Mouse (Mus musculus) limb, embryonic 15.5 days (tissue): ENCODE data around the gene Syne1. TPM values are rescaled to one million over a fixed set of nuclear protein-coding genes. Genes with fewer than 3 reads are reported as not detected.
A peak's percentile ranks its signal among the peaks of the same experiment; 100 is the strongest.

ENCODE experiments used
- ATAC-seq: fragments of 200-750 bp; cut with Nextera tagmentation; 2 replicates; pipeline ENCODE4 v1.8.0; 2017; ENCODE audit warnings: low read depth, moderate TSS enrichment; ENCODE audit not compliant: insufficient number of reproducible peaks, low FRiP score, low TSS enrichment
- H3K27ac ChIP-seq: fragments of 300-500 bp; sonication (generic); 2 replicates; pipeline ENCODE4 v1.5.1; 2015; ENCODE audit warnings: moderate library complexity, mild to moderate bottlenecking, inconsistent platforms
- H3K27me3 ChIP-seq: fragments of 300-500 bp; sonication (generic); 2 replicates; pipeline ENCODE4 v1.6.1; 2015; ENCODE audit warnings: inconsistent platforms
- H3K36me3 ChIP-seq: fragments of 300-500 bp; sonication (generic); 2 replicates; pipeline ENCODE4 v1.6.1; 2015; ENCODE audit warnings: inconsistent platforms
- H3K4me1 ChIP-seq: fragments of 300-500 bp; sonication (generic); 2 replicates; pipeline ENCODE4 v1.6.1; 2015; ENCODE audit warnings: inconsistent platforms
- H3K4me2 ChIP-seq: fragments of 300-500 bp; sonication (generic); 2 replicates; pipeline ENCODE4 v1.6.1; 2015; ENCODE audit warnings: mild to moderate bottlenecking, inconsistent platforms
- H3K4me3 ChIP-seq: fragments of 300-500 bp; sonication (generic); 2 replicates; pipeline ENCODE4 v1.5.1; 2015; ENCODE audit warnings: mild to moderate bottlenecking, inconsistent platforms
- H3K9ac ChIP-seq: fragments of 300-500 bp; sonication (generic); 2 replicates; pipeline ENCODE4 v1.6.1; 2015; ENCODE audit warnings: inconsistent platforms
- H3K9me3 ChIP-seq: fragments of 300-500 bp; sonication (generic); 2 replicates; pipeline ENCODE4 v1.6.1; 2016; ENCODE audit warnings: inconsistent platforms
- WGBS: fragments of 180-500 bp; shearing (Covaris S2); methylation state at CpG from one replicate; pipeline ENCODE4 v1.1.7; 2015; 5-methylcytosine and 5-hydroxymethylcytosine counted together
- polyA plus RNA-seq: library from polyadenylated mRNA; unstranded; fragments of >200 nt; fragmentation: Nextera tagmentation; extraction: Ambion mirVana; gene quantifications from 2 replicates; pipeline ENCODE4 v1.2.1, GENCODE M21; 2015

The Syne1 gene
- polyA plus RNA-seq, 1 experiment from 2014 or later: 7.6 TPM

- H3K27me3 ChIP-seq: no peaks in the 10 kb centered on the region
- H3K4me1 ChIP-seq: no peaks in the 10 kb centered on the region
- no peaks in the 10 kb centered on the region for H3K9me3 ChIP-seq
- ATAC-seq: no peak
- H3K4me3 ChIP-seq: no peak overlapping the region
- WGBS: 90% methylated on average over 8 of the region's 8 CpGs
- H3K36me3 ChIP-seq: peaks cover 23% of the 10 kb centered on the region
- no peak overlapping the region for H3K4me2 ChIP-seq
- H3K9ac ChIP-seq: no peak overlapping the region
- no peak overlapping the region for H3K27ac ChIP-seq
These were observed 322.2 kb downstream of the Syne1 start for GRCm38 (mm10) chr10:5229129-5229528.

- H3K9ac ChIP-seq: no peak overlapping the region
- 78% methylated on average over 20 of the region's 20 CpGs for WGBS
- H3K4me1 ChIP-seq: no peaks in the 10 kb centered on the region
- peaks cover 23% of the 10 kb centered on the region for H3K36me3 ChIP-seq
- no peak overlapping the region for H3K4me2 ChIP-seq
- H3K4me3 ChIP-seq: no peak overlapping the region
- H3K27ac ChIP-seq: no peak overlapping the region
- no peak for ATAC-seq
- H3K27me3 ChIP-seq: no peaks in the 10 kb centered on the region
- H3K9me3 ChIP-seq: no peaks in the 10 kb centered on the region
These were observed 323.7 kb downstream of the Syne1 start for GRCm38 (mm10) chr10:5227395-5228076.

- WGBS: 52% methylated on average over 1 of the region's 1 CpGs
- no peak for ATAC-seq
These were observed 335.3 kb downstream of the Syne1 start for GRCm38 (mm10) chr10:5215943-5216342.

GRCm38 (mm10) chr10:5207905-5208641 is 343.2 kb downstream of the Syne1 start:
- ATAC-seq: peak; percentile 65; the same call in 1 of the 2 replicates
- no peak overlapping the region for H3K4me2 ChIP-seq
- H3K9ac ChIP-seq: no peak overlapping the region
- no peaks in the 10 kb centered on the region for H3K27me3 ChIP-seq
- H3K4me1 ChIP-seq: peaks cover 4% of the 10 kb centered on the region; the same call in 1 of the 2 replicates
- no peak overlapping the region for H3K4me3 ChIP-seq
- peak overlapping the region; percentile 33; the same call in 1 of the 2 replicates for H3K27ac ChIP-seq
- H3K9me3 ChIP-seq: no peaks in the 10 kb centered on the region
- 22% methylated on average over 7 of the region's 7 CpGs for WGBS
- peaks cover 6% of the 10 kb centered on the region; the same call in 1 of the 2 replicates for H3K36me3 ChIP-seq

More at GRCm38 (mm10) chr10:5215943-5216342, 335.3 kb downstream of the Syne1 start:
- Histone ChIP-seq H3K9ac (no peak overlapping the region), H3K27ac (no peak overlapping the region), H3K4me2 (no peak overlapping the region), H3K36me3 (peaks cover 20% of the 10 kb centered on the region), H3K4me3 (no peak overlapping the region), H3K4me1 (no peaks in the 10 kb centered on the region), H3K27me3 (no peaks in the 10 kb centered on the region), H3K9me3 (no peaks in the 10 kb centered on the region)

- Histone ChIP-seq H3K9ac (no peak overlapping the region), H3K9me3 (no peaks in the 10 kb centered on the region), H3K4me3 (no peak overlapping the region), H3K27ac (no peak overlapping the region), H3K4me2 (no peak overlapping the region), H3K36me3 (peaks cover 11% of the 10 kb centered on the region), H3K27me3 (no peaks in the 10 kb centered on the region), H3K4me1 (peaks cover 4% of the 10 kb centered on the region; the same call in 1 of the 2 replicates)
- ATAC-seq: no peak
- 85% methylated on average over 3 of the region's 3 CpGs for WGBS
These were observed 345.3 kb downstream of the Syne1 start for GRCm38 (mm10) chr10:5205977-5206376.

GRCm38 (mm10) chr10:5205570-5205969 is 345.7 kb downstream of the Syne1 start:
- no peaks in the 10 kb centered on the region for H3K9me3 ChIP-seq
- H3K9ac ChIP-seq: no peak overlapping the region
- peaks cover 11% of the 10 kb centered on the region for H3K36me3 ChIP-seq
- no peaks in the 10 kb centered on the region for H3K27me3 ChIP-seq
- peaks cover 4% of the 10 kb centered on the region; the same call in 1 of the 2 replicates for H3K4me1 ChIP-seq
- ATAC-seq: no peak
- no peak overlapping the region for H3K4me2 ChIP-seq
- no peak overlapping the region for H3K4me3 ChIP-seq
- no peak overlapping the region for H3K27ac ChIP-seq
- WGBS: 88% methylated on average over 5 of the region's 5 CpGs

- WGBS: 86% methylated on average over 10 of the region's 10 CpGs
- no peak overlapping the region for H3K4me2 ChIP-seq
- no peaks in the 10 kb centered on the region for H3K9me3 ChIP-seq
- no peak for ATAC-seq
- no peak overlapping the region for H3K27ac ChIP-seq
- H3K4me1 ChIP-seq: peaks cover 4% of the 10 kb centered on the region; the same call in 1 of the 2 replicates
- H3K27me3 ChIP-seq: no peaks in the 10 kb centered on the region
- H3K9ac ChIP-seq: no peak overlapping the region
- H3K36me3 ChIP-seq: peaks cover 20% of the 10 kb centered on the region
- no peak overlapping the region for H3K4me3 ChIP-seq
These were observed 347.4 kb downstream of the Syne1 start for GRCm38 (mm10) chr10:5203837-5204236.

GRCm38 (mm10) chr10:5197356-5197755 is 353.9 kb downstream of the Syne1 start:
- no peak overlapping the region for H3K4me3 ChIP-seq
- no peaks in the 10 kb centered on the region for H3K9me3 ChIP-seq
- H3K27ac ChIP-seq: no peak overlapping the region
- H3K36me3 ChIP-seq: peaks cover 14% of the 10 kb centered on the region
- H3K27me3 ChIP-seq: no peaks in the 10 kb centered on the region
- peaks cover 7% of the 10 kb centered on the region; the same call in 1 of the 2 replicates for H3K4me1 ChIP-seq
- ATAC-seq: no peak
- 71% methylated on average over 2 of the region's 2 CpGs for WGBS
- no peak overlapping the region for H3K9ac ChIP-seq
- H3K4me2 ChIP-seq: no peak overlapping the region

- Histone ChIP-seq H3K9me3 (no peaks in the 10 kb centered on the region), H3K4me2 (no peak overlapping the region), H3K9ac (no peak overlapping the region), H3K27me3 (no peaks in the 10 kb centered on the region), H3K27ac (no peak overlapping the region), H3K4me1 (peaks cover 7% of the 10 kb centered on the region; the same call in 1 of the 2 replicates), H3K36me3 (0 out of 2 replicates have a peak, but pooled peaks cover 8% of the 10 kb centered on the region), H3K4me3 (no peak overlapping the region)
- 92% methylated on average over 5 of the region's 5 CpGs for WGBS
- ATAC-seq: no peak
These were observed 355.0 kb downstream of the Syne1 start for GRCm38 (mm10) chr10:5196267-5196666.

GRCm38 (mm10) chr10:5195288-5195687 is 356.0 kb downstream of the Syne1 start:
- H3K9me3 ChIP-seq: no peaks in the 10 kb centered on the region
- 64% methylated on average over 5 of the region's 5 CpGs for WGBS
- H3K36me3 ChIP-seq: 0 out of 2 replicates have a peak, but pooled peaks cover 7% of the 10 kb centered on the region
- no peak overlapping the region for H3K9ac ChIP-seq
- peaks cover 7% of the 10 kb centered on the region; the same call in 1 of the 2 replicates for H3K4me1 ChIP-seq
- no peak overlapping the region for H3K27ac ChIP-seq
- no peak overlapping the region for H3K4me3 ChIP-seq
- no peak overlapping the region for H3K4me2 ChIP-seq
- H3K27me3 ChIP-seq: no peaks in the 10 kb centered on the region
- no peak for ATAC-seq

GRCm38 (mm10) chr10:5194671-5195234 is 356.5 kb downstream of the Syne1 start:
- ATAC-seq: peak; percentile 93
- under 1% methylated on average over 13 of the region's 13 CpGs for WGBS
- no peaks in the 10 kb centered on the region for H3K9me3 ChIP-seq
- H3K27ac ChIP-seq: peak overlapping the region; percentile 76
- H3K36me3 ChIP-seq: 0 out of 2 replicates have a peak, but pooled peaks cover 2% of the 10 kb centered on the region
- H3K4me1 ChIP-seq: peaks cover 7% of the 10 kb centered on the region; the same call in 1 of the 2 replicates
- H3K4me3 ChIP-seq: peak overlapping the region; percentile 43
- H3K9ac ChIP-seq: 0 out of 2 replicates have a peak overlapping the region, but pooled peaks have one; percentile 23
- H3K4me2 ChIP-seq: peak overlapping the region; percentile 59
- H3K27me3 ChIP-seq: no peaks in the 10 kb centered on the region
